Mouse (Mus musculus): ENCODE measurements around the gene Gh.

DNA sequence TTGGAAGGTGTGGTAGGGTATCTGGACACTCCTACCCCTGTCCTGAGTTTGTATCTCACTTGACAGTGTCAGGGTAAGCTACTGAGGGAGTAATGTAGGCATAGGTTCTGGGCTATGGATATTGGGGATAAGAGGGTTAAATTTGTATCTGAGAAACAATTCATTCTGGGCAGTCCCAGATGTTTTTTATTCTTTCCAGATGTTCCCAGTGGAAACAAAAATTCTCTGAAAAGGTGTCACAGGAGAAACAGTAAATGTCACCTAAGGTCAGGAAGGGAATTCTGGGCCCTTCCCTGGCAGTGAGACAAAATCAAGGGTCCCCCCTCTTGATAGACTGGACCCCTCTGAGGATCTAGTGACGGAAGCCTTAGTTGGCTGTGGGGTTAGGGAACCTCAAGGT lies 14.8 kb upstream of the Gh start:
- no peak for TF ChIP-seq CTCF (IDR thresholded peaks at IDR 0.05; ENCODE audit: low read depth)
- no peak for TF ChIP-seq EP300 (IDR thresholded peaks at IDR 0.05; ENCODE audit: low read depth)
